Mouse (Mus musculus) forebrain, embryonic 10.5 days (tissue): ENCODE results near the gene A830018L16Rik. TPM values are rescaled to one million over a fixed set of nuclear protein-coding genes. Genes with fewer than 3 reads are reported as not detected.
"Not testable (repeated sequence)": the region's sequence is repeated elsewhere in the genome, so short reads cannot be mapped to it uniquely, and the experiment has no call there.

Experiments used
- DNase-seq: peaks from one replicate; pipeline ENCODE4 v3.0.0-alpha.2; 2017; ENCODE audit warnings: low spot score; ENCODE audit errors: extremely low spot score
- H3K27ac ChIP-seq: fragments of 300-500 bp; sonication (generic); 2 replicates; pipeline ENCODE4 v1.5.1; 2016; ENCODE audit warnings: mild to moderate bottlenecking
- H3K27me3 ChIP-seq: fragments of 300-500 bp; sonication (generic); 2 replicates; pipeline ENCODE4 v1.6.1; 2016; ENCODE audit warnings: mild to moderate bottlenecking; ENCODE audit not compliant: poor library complexity, severe bottlenecking
- H3K36me3 ChIP-seq: fragments of 300-500 bp; sonication (generic); replicated peaks from 2 replicates; pipeline ENCODE4 v1.6.1; 2016; ENCODE audit warnings: mild to moderate bottlenecking, moderate library complexity
- H3K4me1 ChIP-seq: fragments of 300-500 bp; sonication (generic); 2 replicates; pipeline ENCODE4 v1.6.1; 2016
- H3K4me3 ChIP-seq: fragments of 300-500 bp; sonication (generic); 2 replicates; pipeline ENCODE4 v1.5.1; 2016; ENCODE audit warnings: mild to moderate bottlenecking, moderate library complexity
- H3K9me3 ChIP-seq: fragments of 300-500 bp; sonication (generic); 2 replicates; pipeline ENCODE4 v1.6.1; 2016; ENCODE audit warnings: mild to moderate bottlenecking, moderate library complexity
- WGBS: fragments of 180-500 bp; shearing (Covaris S2); methylation state at CpG from one replicate; pipeline ENCODE4 v1.1.7; 2016; 5-methylcytosine and 5-hydroxymethylcytosine counted together
- polyA plus RNA-seq: library from polyadenylated mRNA; unstranded; fragments of >200 nt; fragmentation: Nextera tagmentation; extraction: Ambion mirVana; gene quantifications from 2 replicates; pipeline ENCODE4 v1.2.1, GENCODE M21; 2016

The A830018L16Rik gene
- polyA plus RNA-seq, 1 experiment from 2014 or later, result 1.2 TPM

- Histone ChIP-seq H3K27ac (no peak overlapping the region), H3K4me3 (no peak overlapping the region), H3K27me3 (no peaks in the 10 kb centered on the region), H3K4me1 (no peaks in the 10 kb centered on the region), H3K36me3 (no peaks in the 10 kb centered on the region), H3K9me3 (no peaks in the 10 kb centered on the region)
- WGBS, result 90% methylated on average over 2 of the region's 2 CpGs
- DNase-seq, result no peak
Observed at GRCm38 (mm10) chr1:11959421-11960206, 545.7 kb downstream of the A830018L16Rik start.

GRCm38 (mm10) chr1:11982590-11983136 is 568.8 kb downstream of the A830018L16Rik start:
- WGBS, result 88% methylated on average over 4 of the region's 4 CpGs
- Histone ChIP-seq H3K27me3 (no peaks in the 10 kb centered on the region), H3K27ac (no peak overlapping the region), H3K9me3 (no peaks in the 10 kb centered on the region), H3K4me1 (peaks cover 4% of the 10 kb centered on the region; the same call in 1 of the 2 replicates), H3K4me3 (no peak overlapping the region), H3K36me3 (no peaks in the 10 kb centered on the region)
- no peak for DNase-seq

DNA sequence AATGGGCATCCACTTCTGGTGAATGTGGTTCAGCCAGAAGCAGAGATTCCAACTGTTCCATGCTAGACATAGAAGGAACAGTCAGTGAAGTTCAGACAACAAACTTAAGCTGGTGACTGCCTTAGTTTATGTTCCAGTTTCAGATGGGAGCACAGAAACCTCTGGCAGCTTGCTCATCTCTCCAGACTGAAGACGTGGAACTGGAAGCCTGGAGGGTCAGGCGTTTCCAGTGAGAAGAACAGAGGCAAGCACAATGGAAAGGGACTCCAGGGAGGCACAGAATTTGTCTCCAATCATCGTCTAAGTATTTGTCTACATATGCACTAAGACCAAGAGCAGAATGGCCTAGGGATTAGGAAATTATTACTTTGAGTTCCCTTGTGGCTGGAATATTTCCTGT is 576.1 kb downstream of the A830018L16Rik start:
- 79% methylated on average over 3 of the region's 3 CpGs for WGBS
- Histone ChIP-seq H3K4me1 (0 out of 2 replicates have a peak, but pooled peaks cover 3% of the 10 kb centered on the region), H3K27me3 (no peaks in the 10 kb centered on the region), H3K36me3 (no peaks in the 10 kb centered on the region), H3K9me3 (no peaks in the 10 kb centered on the region), H3K4me3 (no peak overlapping the region), H3K27ac (no peak overlapping the region)
- DNase-seq, result no peak

- Histone ChIP-seq H3K27me3 (no peaks in the 10 kb centered on the region), H3K36me3 (no peaks in the 10 kb centered on the region), H3K27ac (no peak overlapping the region), H3K4me3 (no peak overlapping the region), H3K9me3 (no peaks in the 10 kb centered on the region), H3K4me1 (peaks cover 11% of the 10 kb centered on the region; the same call in 1 of the 2 replicates)
- 90% methylated on average over 2 of the region's 2 CpGs for WGBS
- no peak for DNase-seq
Observed at GRCm38 (mm10) chr1:11996297-11996878, 582.5 kb downstream of the A830018L16Rik start.

DNA sequence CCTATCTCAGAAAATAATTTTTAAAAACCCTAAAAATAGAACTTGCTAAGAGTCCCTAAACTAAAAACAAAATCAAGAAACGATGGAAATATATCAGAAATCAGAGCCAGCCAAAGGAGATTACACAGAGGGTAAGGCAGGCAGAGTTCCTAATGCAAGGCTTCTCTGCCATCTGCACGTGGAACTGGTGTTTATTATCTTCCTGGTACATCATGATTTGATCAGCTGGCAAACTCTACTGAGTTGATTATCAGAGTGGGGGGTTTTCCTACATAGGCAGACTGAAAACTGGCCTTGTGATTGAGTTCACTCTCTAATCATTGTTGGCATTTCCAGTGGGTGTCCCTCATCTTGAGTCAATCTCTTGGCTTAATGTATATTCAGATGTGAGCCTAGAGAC is 583.7 kb downstream of the A830018L16Rik start:
- H3K9me3 ChIP-seq, result no peaks in the 10 kb centered on the region
- no peaks in the 10 kb centered on the region for H3K27me3 ChIP-seq
- WGBS, result 84% methylated on average over 2 of the region's 2 CpGs
- no peak overlapping the region for H3K4me3 ChIP-seq
- DNase-seq, result no peak
- H3K36me3 ChIP-seq, result no peaks in the 10 kb centered on the region
- H3K4me1 ChIP-seq, result peaks cover 11% of the 10 kb centered on the region; the same call in 1 of the 2 replicates
- H3K27ac ChIP-seq, result no peak overlapping the region

DNA sequence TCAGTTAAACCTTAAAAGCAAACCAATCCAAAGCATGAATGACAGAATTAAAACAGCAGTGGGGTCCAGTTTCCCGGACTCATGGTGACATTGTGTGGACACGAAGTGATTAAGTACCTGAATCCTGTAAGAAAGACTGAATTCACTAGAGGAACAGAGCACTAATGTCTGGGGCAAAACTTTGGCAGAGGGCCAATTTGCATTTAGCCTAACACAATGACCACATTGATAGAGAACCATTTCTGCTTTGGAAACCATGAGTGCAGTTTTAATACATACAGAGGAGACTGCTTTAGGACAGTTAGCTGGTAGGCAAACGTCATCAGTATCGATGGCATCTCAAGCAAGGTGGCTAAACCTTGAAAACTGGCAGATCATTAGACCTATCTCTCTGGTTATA is 586.7 kb downstream of the A830018L16Rik start:
- no peak for DNase-seq
- no peaks in the 10 kb centered on the region for H3K27me3 ChIP-seq
- no peak overlapping the region for H3K27ac ChIP-seq
- H3K4me1 ChIP-seq, result peaks cover 11% of the 10 kb centered on the region; the same call in 1 of the 2 replicates
- no peaks in the 10 kb centered on the region for H3K9me3 ChIP-seq
- H3K36me3 ChIP-seq, result no peaks in the 10 kb centered on the region
- H3K4me3 ChIP-seq, result no peak overlapping the region
- WGBS, result 64% methylated on average over 4 of the region's 4 CpGs

GRCm38 (mm10) chr1:12008789-12009550 is 595.1 kb downstream of the A830018L16Rik start:
- Histone ChIP-seq H3K36me3 (no peaks in the 10 kb centered on the region), H3K4me3 (no peak overlapping the region), H3K27me3 (no peaks in the 10 kb centered on the region), H3K4me1 (no peaks in the 10 kb centered on the region), H3K27ac (no peak overlapping the region), H3K9me3 (no peaks in the 10 kb centered on the region)
- WGBS, result 51% methylated on average over 2 of the region's 2 CpGs
- DNase-seq, result no peak

DNA sequence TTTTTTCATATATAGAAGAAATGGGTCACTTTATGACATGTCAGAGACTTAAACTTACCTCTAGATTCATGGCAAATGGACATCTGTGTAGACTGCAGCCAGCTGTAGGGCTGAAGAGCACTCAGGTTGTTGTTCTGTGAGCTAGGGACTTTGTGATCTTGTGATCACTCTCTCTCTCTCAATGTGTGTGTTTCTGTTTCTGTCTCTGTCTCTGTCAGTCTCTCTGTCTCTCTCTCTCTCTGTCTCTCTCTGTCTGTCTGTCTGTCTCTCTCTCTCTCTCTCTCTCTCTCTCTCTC is 595.6 kb downstream of the A830018L16Rik start:
- Histone ChIP-seq H3K27me3 (no peaks in the 10 kb centered on the region), H3K4me1 (no peaks in the 10 kb centered on the region), H3K36me3 (no peaks in the 10 kb centered on the region), H3K27ac (no peak overlapping the region), H3K4me3 (no peak overlapping the region), H3K9me3 (no peaks in the 10 kb centered on the region)
- DNase-seq, result no peak

- H3K27ac ChIP-seq, result no peak overlapping the region
- H3K4me3 ChIP-seq, result no peak overlapping the region
- DNase-seq, result no peak
- WGBS, result 91% methylated on average over 1 of the region's 1 CpGs
- no peaks in the 10 kb centered on the region for H3K27me3 ChIP-seq
- no peaks in the 10 kb centered on the region; the same call in 1 of the 2 replicates for H3K9me3 ChIP-seq
- H3K4me1 ChIP-seq, result no peaks in the 10 kb centered on the region
- no peaks in the 10 kb centered on the region for H3K36me3 ChIP-seq
Observed at GRCm38 (mm10) chr1:12010607-12011006, 596.7 kb downstream of the A830018L16Rik start.

DNA sequence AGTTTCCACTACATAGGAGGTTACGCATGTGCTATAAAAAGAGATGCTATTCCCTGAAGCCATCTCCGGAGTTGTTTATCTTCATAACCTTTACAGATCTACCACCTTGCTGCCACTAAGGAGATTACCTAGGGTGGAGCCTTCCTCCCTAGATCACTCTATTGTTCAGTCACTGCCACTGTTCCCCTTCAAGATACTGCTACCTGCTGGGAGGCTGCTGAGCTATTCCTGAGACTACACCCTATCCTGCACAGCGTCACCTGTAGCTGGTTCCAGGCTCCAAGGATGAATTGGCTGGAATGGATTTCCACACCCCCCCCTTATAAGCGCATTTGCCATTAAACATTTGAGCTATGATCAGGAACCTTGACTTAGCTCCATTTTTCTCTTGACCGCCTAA is 606.7 kb downstream of the A830018L16Rik start:
- not testable (repeated sequence) for H3K27ac ChIP-seq, H3K9me3 ChIP-seq, DNase-seq, H3K27me3 ChIP-seq, H3K4me3 ChIP-seq, H3K4me1 ChIP-seq, H3K36me3 ChIP-seq
- WGBS, result 86% methylated on average over 5 of the region's 5 CpGs
